31 mouse cellular contexts compared by ENCODE assay signal in genomic region chr12:104814291-104814690, GRCm38 (mm10). TPM values are rescaled to one million over a fixed set of nuclear protein-coding genes. Genes with fewer than 3 reads are reported as not detected.
DNase-seq lines count a peak whose midpoint lies in the region; ATAC-seq lines count a peak whose summit lies in the region.
"Had no signal": no experiment of that assay in that cellular context is flagged by ENCODE, and none has a peak within 500 bp of the region (broad histone marks: within the 10 kb centered on the region; RNA-seq: fewer than 3 reads in every experiment).

No protein-coding gene starts in this region.

- H3K36me3 ChIP-seq in embryonic facial prominence, embryonic 14.5 days (ENCODE audit: control insufficient read depth, insufficient read depth, low read length), result no peaks in the 10 kb centered on the region
- H3K36me3 ChIP-seq in embryonic facial prominence, embryonic 10.5 days (replicated peaks), result no peaks in the 10 kb centered on the region
- no peaks in the 10 kb centered on the region for H3K36me3 ChIP-seq in kidney, embryonic 16.5 days (ENCODE audit: insufficient read depth, low read length)
- no peaks in the 10 kb centered on the region for H3K36me3 ChIP-seq in limb, embryonic 10.5 days
- no peaks in the 10 kb centered on the region for H3K36me3 ChIP-seq in limb, embryonic 15.5 days
- H3K36me3 ChIP-seq: embryonic facial prominence, embryonic 15.5 days; forebrain, embryonic 12.5 days; G1E; heart, embryonic 13.5 days; hindbrain, embryonic 12.5 days; liver, embryonic 12.5 days; stomach, embryonic 15.5 days had no signal

- ATAC-seq in embryonic facial prominence, embryonic 14.5 days (ENCODE audit: low read depth), result peak; percentile 45
- peak; percentile 54 for ATAC-seq in kidney, embryonic 16.5 days (ENCODE audit: low FRiP score, low TSS enrichment)
- ATAC-seq in limb, embryonic 15.5 days (ENCODE audit: insufficient number of reproducible peaks, low FRiP score, low TSS enrichment, low read depth), result peak; percentile 44; the same call in 1 of the 2 replicates
- ATAC-seq: forebrain, postnatal 0 days; hindbrain, postnatal 0 days; liver, embryonic 12.5 days; liver, postnatal 0 days; lung, postnatal 0 days had no signal

- H3K4me1 ChIP-seq in embryonic facial prominence, embryonic 14.5 days (ENCODE audit: control insufficient read depth, insufficient read depth, low read length), result peaks cover 11% of the 10 kb centered on the region
- H3K4me1 ChIP-seq in embryonic facial prominence, embryonic 10.5 days, result peaks cover 38% of the 10 kb centered on the region
- H3K4me1 ChIP-seq in kidney, embryonic 16.5 days (ENCODE audit: insufficient read depth, low read length), result peaks cover 34% of the 10 kb centered on the region
- H3K4me1 ChIP-seq in limb, embryonic 10.5 days, result peaks cover 88% of the 10 kb centered on the region
- H3K4me1 ChIP-seq in limb, embryonic 15.5 days, result peaks cover 49% of the 10 kb centered on the region
- H3K4me1 ChIP-seq: stomach, embryonic 15.5 days had no signal

- WGBS in embryonic facial prominence, embryonic 14.5 days, result 43% methylated on average over 7 of the region's 7 CpGs
- 72% methylated on average over 7 of the region's 7 CpGs for WGBS in embryonic facial prominence, embryonic 10.5 days
- WGBS in kidney, embryonic 16.5 days, result 24% methylated on average over 7 of the region's 7 CpGs
- 29% methylated on average over 7 of the region's 7 CpGs for WGBS in limb, embryonic 10.5 days
- WGBS in limb, embryonic 15.5 days, result 16% methylated on average over 7 of the region's 7 CpGs

- no peak overlapping the region for H3K4me2 ChIP-seq in embryonic facial prominence, embryonic 14.5 days (ENCODE audit: low read depth, low read length)
- H3K4me2 ChIP-seq in kidney, embryonic 16.5 days (replicated peaks; ENCODE audit: low read depth, low read length), result no peak overlapping the region
- H3K4me2 ChIP-seq in limb, embryonic 15.5 days, result no peak overlapping the region
- H3K4me2 ChIP-seq: embryonic facial prominence, embryonic 15.5 days; forebrain, embryonic 12.5 days; heart, embryonic 13.5 days; hindbrain, embryonic 12.5 days; liver, embryonic 12.5 days; stomach, embryonic 15.5 days had no signal

- no peaks in the 10 kb centered on the region for H3K9me3 ChIP-seq in embryonic facial prominence, embryonic 14.5 days (ENCODE audit: control insufficient read depth, low read length)
- no peaks in the 10 kb centered on the region for H3K9me3 ChIP-seq in embryonic facial prominence, embryonic 10.5 days
- no peaks in the 10 kb centered on the region for H3K9me3 ChIP-seq in kidney, embryonic 16.5 days (ENCODE audit: low read length)
- H3K9me3 ChIP-seq in limb, embryonic 10.5 days (replicated peaks), result no peaks in the 10 kb centered on the region
- H3K9me3 ChIP-seq in limb, embryonic 15.5 days, result no peaks in the 10 kb centered on the region
- H3K9me3 ChIP-seq: embryonic facial prominence, embryonic 15.5 days; forebrain, embryonic 12.5 days; heart, embryonic 13.5 days; hindbrain, embryonic 12.5 days; liver, embryonic 12.5 days; megakaryocyte, embryonic 14.5 days; stomach, embryonic 15.5 days had no signal

- no peak for DNase-seq in embryonic facial prominence, embryonic 14.5 days (ENCODE audit: low spot score)
- DNase-seq in embryonic facial prominence, embryonic 10.5 days (ENCODE audit: low spot score), result no peak
- DNase-seq in kidney, postnatal 14 days, result no peak
- peak; percentile 61 for DNase-seq in limb, embryonic 10.5 days (ENCODE audit: low spot score)
- no peak for DNase-seq in heart, postnatal 14 days
- no peak for DNase-seq in left cerebral cortex, postnatal 14 days (ENCODE audit: low spot score in 2 of 2)
- DNase-seq: adrenal gland, postnatal 14 days; cerebellum, adult 11 months; cerebellum, adult 9-10 months; cerebellum, postnatal 36 days; forebrain, postnatal 0 days; gastrocnemius, postnatal 10 days; heart, postnatal 10 days; kidney, adult 2 months; liver, postnatal 0 days; lung, postnatal 4 days; midbrain, embryonic 14.5 days; right cerebral cortex, postnatal 25 days had no signal

- H3K27ac ChIP-seq in embryonic facial prominence, embryonic 14.5 days (replicated peaks; ENCODE audit: low read depth, low read length), result no peak overlapping the region
- H3K27ac ChIP-seq in embryonic facial prominence, embryonic 10.5 days (replicated peaks), result no peak overlapping the region
- no peak overlapping the region for H3K27ac ChIP-seq in kidney, embryonic 16.5 days (ENCODE audit: low read length)
- H3K27ac ChIP-seq in limb, embryonic 10.5 days, result peak overlapping the region; percentile 86
- H3K27ac ChIP-seq in limb, embryonic 15.5 days, result no peak overlapping the region
- H3K27ac ChIP-seq: embryonic facial prominence, embryonic 15.5 days; forebrain, embryonic 12.5 days; heart, embryonic 13.5 days; hindbrain, embryonic 12.5 days; hindbrain, postnatal 0 days; liver, embryonic 12.5 days; stomach, embryonic 15.5 days had no signal

- intact Hi-C loops in heart, postnatal 14 days (cut with DNase I), result no loop called here
- intact Hi-C loops in left cerebral cortex, postnatal 14 days (cut with DNase I), result no loop called here

- H3K27me3 ChIP-seq in embryonic facial prominence, embryonic 14.5 days (replicated peaks; ENCODE audit: control insufficient read depth, insufficient read depth, low read length), result no peaks in the 10 kb centered on the region
- no peaks in the 10 kb centered on the region for H3K27me3 ChIP-seq in embryonic facial prominence, embryonic 10.5 days (replicated peaks; ENCODE audit: low read depth, poor library complexity, severe bottlenecking)
- no peaks in the 10 kb centered on the region; the same call in 1 of the 2 replicates for H3K27me3 ChIP-seq in kidney, embryonic 16.5 days (ENCODE audit: insufficient read depth, low read length)
- H3K27me3 ChIP-seq in limb, embryonic 10.5 days (ENCODE audit: low read depth, poor library complexity, severe bottlenecking), result peaks cover 26% of the 10 kb centered on the region; the same call in 1 of the 2 replicates
- H3K27me3 ChIP-seq in limb, embryonic 15.5 days, result peaks cover 66% of the 10 kb centered on the region
- H3K27me3 ChIP-seq: embryonic facial prominence, embryonic 15.5 days; forebrain, embryonic 12.5 days; heart, embryonic 13.5 days; hindbrain, embryonic 12.5 days; stomach, embryonic 15.5 days had no signal

- no peak overlapping the region for H3K4me3 ChIP-seq in embryonic facial prominence, embryonic 14.5 days (ENCODE audit: low read depth, low read length)
- no peak overlapping the region for H3K4me3 ChIP-seq in embryonic facial prominence, embryonic 10.5 days
- H3K4me3 ChIP-seq in kidney, embryonic 16.5 days (ENCODE audit: low read length), result no peak overlapping the region
- peak overlapping the region; percentile 26; the same call in 1 of the 2 replicates for H3K4me3 ChIP-seq in limb, embryonic 10.5 days
- H3K4me3 ChIP-seq in limb, embryonic 15.5 days, result no peak overlapping the region
- H3K4me3 ChIP-seq: embryonic facial prominence, embryonic 15.5 days; forebrain, embryonic 12.5 days; heart, embryonic 13.5 days; hindbrain, embryonic 12.5 days; liver, embryonic 12.5 days; megakaryocyte, embryonic 14.5 days; stomach, embryonic 15.5 days had no signal

- no peak overlapping the region for H3K9ac ChIP-seq in embryonic facial prominence, embryonic 14.5 days (ENCODE audit: low read depth, low read length)
- H3K9ac ChIP-seq in kidney, embryonic 16.5 days (replicated peaks; ENCODE audit: low read length), result no peak overlapping the region
- H3K9ac ChIP-seq in limb, embryonic 15.5 days, result no peak overlapping the region
- H3K9ac ChIP-seq: embryonic facial prominence, embryonic 15.5 days; forebrain, embryonic 12.5 days; forebrain, postnatal 0 days; heart, embryonic 13.5 days; hindbrain, embryonic 12.5 days; liver, embryonic 12.5 days; liver, postnatal 0 days; stomach, embryonic 15.5 days had no signal

RNA-seq across cellular contexts. Expression of gene Clmn, which starts 50.6 kb away (rescaled TPM):
- 2.4 and 3.2 TPM in 2 replicates for polyA plus RNA-seq in embryonic facial prominence, embryonic 14.5 days (2014; fragmentation: Nextera tagmentation; extraction: Ambion mirVana)
- 2.6 and 3.2 TPM in 2 replicates for polyA plus RNA-seq in embryonic facial prominence, embryonic 10.5 days (2016; fragmentation: Nextera tagmentation; extraction: Ambion mirVana)
- 5.0 and 5.1 TPM in 2 replicates for polyA plus RNA-seq in kidney, embryonic 16.5 days (2015; fragmentation: Nextera tagmentation; extraction: Ambion mirVana)
- polyA plus RNA-seq in limb, embryonic 10.5 days (2016; fragmentation: Nextera tagmentation; extraction: Ambion mirVana), result 2.0 and 3.0 TPM in 2 replicates
- polyA plus RNA-seq in limb, embryonic 15.5 days (2015; fragmentation: Nextera tagmentation; extraction: Ambion mirVana), result 2.2 and 2.6 TPM in 2 replicates
- total RNA-seq in heart, postnatal 14 days (2021), result 1 to 10 TPM; 2.7 to 3.5 TPM
- total RNA-seq in left cerebral cortex, postnatal 14 days (2021), result 10 to 100 TPM; 27.4 to 28.7 TPM
- total RNA-seq: monocyte, adult 5-6 weeks had no signal
- polyA plus RNA-seq: G1E had no signal
